Mouse (Mus musculus): ENCODE measurements at regions not wholly inside any gene's neighbourhood (a gene's known extent, or its start where the extent isn't known, plus 50 kb on each side); places are given as distances from the start of the nearest gene placed in this dataset.

GRCm38 (mm10) chr17:82080301-82080700 is 342.1 kb upstream of the Slc8a1 start:
- DNase-seq (ENCODE audit: low spot score): no peak
